Mouse (Mus musculus): ENCODE measurements around the gene Pakap. TPM values are rescaled to one million over a fixed set of nuclear protein-coding genes. Genes with fewer than 3 reads are reported as not detected.

Pakap gene
- total RNA-seq, 4 experiments from 2014 or later: 2.5 to 5.5 (median 3.9) TPM

GRCm38 (mm10) chr4:57672996-57673906 is 105.3 kb downstream of the Pakap start:
- DNase-seq (ENCODE audit: low spot score in 2 of 2): peak; percentile 67 to 68

- no peak for DNase-seq (ENCODE audit: low spot score in 2 of 2)
Measured at GRCm38 (mm10) chr4:57674351-57674750, 106.4 kb downstream of the Pakap start.

GRCm38 (mm10) chr4:57675387-57675786 is 107.4 kb downstream of the Pakap start:
- peak; percentile 11 to 61 for DNase-seq (ENCODE audit: low spot score in 2 of 2)

- DNase-seq (ENCODE audit: low spot score in 2 of 2): no peak
Measured at GRCm38 (mm10) chr4:57677916-57678315, 109.9 kb downstream of the Pakap start.

GRCm38 (mm10) chr4:57678991-57679457 is 111.0 kb downstream of the Pakap start:
- DNase-seq (ENCODE audit: low spot score in 2 of 2): peak in 1 of 2 experiments; percentile 15

GRCm38 (mm10) chr4:57680186-57680585 is 112.2 kb downstream of the Pakap start:
- DNase-seq (ENCODE audit: low spot score in 2 of 2): no peak

GRCm38 (mm10) chr4:57681511-57681910 is 113.5 kb downstream of the Pakap start:
- DNase-seq (ENCODE audit: low spot score in 2 of 2): no peak

- no peak for DNase-seq (ENCODE audit: low spot score in 2 of 2)
Measured at GRCm38 (mm10) chr4:57682341-57682740, 114.4 kb downstream of the Pakap start.

GRCm38 (mm10) chr4:57682944-57683343 is 115.0 kb downstream of the Pakap start:
- DNase-seq (ENCODE audit: low spot score in 2 of 2): no peak

- no peak for DNase-seq (ENCODE audit: low spot score in 2 of 2)
Measured at GRCm38 (mm10) chr4:57684676-57685215, 116.8 kb downstream of the Pakap start.

GRCm38 (mm10) chr4:57686736-57687135 is 118.8 kb downstream of the Pakap start:
- no peak for DNase-seq (ENCODE audit: low spot score in 2 of 2)

- no peak for DNase-seq (ENCODE audit: low spot score in 2 of 2)
Measured at GRCm38 (mm10) chr4:57687583-57687982, 119.6 kb downstream of the Pakap start.

GRCm38 (mm10) chr4:57688131-57688530 is 120.2 kb downstream of the Pakap start:
- no peak for DNase-seq (ENCODE audit: low spot score in 2 of 2)

- no peak for DNase-seq (ENCODE audit: low spot score in 2 of 2)
Measured at GRCm38 (mm10) chr4:57690001-57690400, 122.0 kb downstream of the Pakap start.

GRCm38 (mm10) chr4:57690805-57691204 is 122.8 kb downstream of the Pakap start:
- no peak for DNase-seq (ENCODE audit: low spot score in 2 of 2)

- DNase-seq (ENCODE audit: low spot score in 2 of 2): no peak
Measured at GRCm38 (mm10) chr4:57694356-57695136, 126.6 kb downstream of the Pakap start.

- DNase-seq (ENCODE audit: low spot score in 2 of 2): no peak
Measured at GRCm38 (mm10) chr4:57696955-57697354, 129.0 kb downstream of the Pakap start.

- DNase-seq (ENCODE audit: low spot score in 2 of 2): no peak
Measured at GRCm38 (mm10) chr4:57697918-57698611, 130.1 kb downstream of the Pakap start.

GRCm38 (mm10) chr4:57701576-57701975 is 133.6 kb downstream of the Pakap start:
- DNase-seq (ENCODE audit: low spot score in 2 of 2): no peak

GRCm38 (mm10) chr4:57703574-57704470 is 135.8 kb downstream of the Pakap start:
- DNase-seq (ENCODE audit: low spot score in 2 of 2): no peak

All from gastrocnemius, adult 8-10 months (tissue).